Mouse (Mus musculus): ENCODE measurements at regions not wholly inside any gene's neighbourhood (a gene's known extent, or its start where the extent isn't known, plus 50 kb on each side); places are given as distances from the start of the nearest gene placed in this dataset.
"Not testable (repeated sequence)": the region's sequence is repeated elsewhere in the genome, so short reads cannot be mapped to it uniquely, and the experiment has no call there.

- H3K9ac ChIP-seq; H3K27me3 ChIP-seq (ENCODE audit: control insufficient read depth, insufficient read depth, low read length); H3K4me3 ChIP-seq (replicated peaks; ENCODE audit: low read length); H3K4me2 ChIP-seq (replicated peaks); H3K27ac ChIP-seq; H3K36me3 ChIP-seq (replicated peaks; ENCODE audit: control insufficient read depth, insufficient read depth); H3K4me1 ChIP-seq (replicated peaks; ENCODE audit: control insufficient read depth, insufficient read depth, low read length); ATAC-seq (ENCODE audit: low FRiP score); DNase-seq (ENCODE audit: low spot score); H3K9me3 ChIP-seq (ENCODE audit: control insufficient read depth, low read length): not testable (repeated sequence)
- 79% methylated on average over 1 of the region's 1 CpGs for WGBS
Measured at GRCm38 (mm10) chr4:3414442-3415022, 229.4 kb upstream of the Vmn1r3 start.

GRCm38 (mm10) chr4:3413493-3414441 lies 228.6 kb upstream of the Vmn1r3 start:
- Histone ChIP-seq H3K27me3 (ENCODE audit: control insufficient read depth, insufficient read depth, low read length) (no peaks in the 10 kb centered on the region), H3K4me1 (replicated peaks; ENCODE audit: control insufficient read depth, insufficient read depth, low read length) (no peaks in the 10 kb centered on the region), H3K9ac (no peak overlapping the region), H3K36me3 (replicated peaks; ENCODE audit: control insufficient read depth, insufficient read depth) (no peaks in the 10 kb centered on the region), H3K4me3 (replicated peaks; ENCODE audit: low read length) (no peak overlapping the region), H3K4me2 (replicated peaks) (no peak overlapping the region), H3K27ac (no peak overlapping the region), H3K9me3 (ENCODE audit: control insufficient read depth, low read length) (no peaks in the 10 kb centered on the region)
- DNase-seq (ENCODE audit: low spot score) (no peak), ATAC-seq (ENCODE audit: low FRiP score) (no peak)
- 78% methylated on average over 15 of the region's 15 CpGs for WGBS

- not testable (repeated sequence) for H3K27me3 ChIP-seq (ENCODE audit: control insufficient read depth, insufficient read depth, low read length); H3K4me1 ChIP-seq (replicated peaks; ENCODE audit: control insufficient read depth, insufficient read depth, low read length); H3K9ac ChIP-seq; H3K27ac ChIP-seq; H3K36me3 ChIP-seq (replicated peaks; ENCODE audit: control insufficient read depth, insufficient read depth); H3K9me3 ChIP-seq (ENCODE audit: control insufficient read depth, low read length); DNase-seq (ENCODE audit: low spot score); H3K4me3 ChIP-seq (replicated peaks; ENCODE audit: low read length); H3K4me2 ChIP-seq (replicated peaks); ATAC-seq (ENCODE audit: low FRiP score)
- 57% methylated on average over 4 of the region's 4 CpGs for WGBS
Measured at GRCm38 (mm10) chr4:3412323-3412722, 227.2 kb upstream of the Vmn1r3 start.

- WGBS, result 88% methylated on average over 4 of the region's 4 CpGs
- H3K27me3 ChIP-seq (ENCODE audit: control insufficient read depth, insufficient read depth, low read length); ATAC-seq (ENCODE audit: low FRiP score); H3K9me3 ChIP-seq (ENCODE audit: control insufficient read depth, low read length); H3K4me2 ChIP-seq (replicated peaks); H3K4me3 ChIP-seq (replicated peaks; ENCODE audit: low read length); H3K4me1 ChIP-seq (replicated peaks; ENCODE audit: control insufficient read depth, insufficient read depth, low read length); H3K9ac ChIP-seq; H3K27ac ChIP-seq; DNase-seq (ENCODE audit: low spot score); H3K36me3 ChIP-seq (replicated peaks; ENCODE audit: control insufficient read depth, insufficient read depth): not testable (repeated sequence)
Measured at GRCm38 (mm10) chr4:3402856-3403255, 217.7 kb upstream of the Vmn1r3 start.

DNA sequence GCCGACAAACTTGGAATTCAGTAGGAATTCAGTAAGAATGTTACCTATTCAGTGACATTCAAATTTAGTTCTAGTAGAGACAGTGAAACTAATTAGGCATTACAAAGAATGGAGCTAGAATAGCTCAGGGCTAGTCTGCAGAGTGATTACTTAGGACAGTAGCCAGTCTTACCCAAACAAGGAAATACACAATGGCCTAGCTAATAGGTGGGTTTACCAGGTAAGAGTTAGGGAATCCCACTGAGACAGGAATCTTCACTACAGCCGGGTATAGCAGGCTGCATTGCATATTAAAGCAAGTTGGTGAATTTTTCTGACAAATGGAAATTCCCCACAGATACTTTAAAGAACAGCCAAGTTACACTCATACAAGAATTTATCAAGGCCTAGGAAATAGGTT lies 216.6 kb upstream of the Vmn1r3 start:
- not testable (repeated sequence) for DNase-seq (ENCODE audit: low spot score); H3K36me3 ChIP-seq (replicated peaks; ENCODE audit: control insufficient read depth, insufficient read depth); ATAC-seq (ENCODE audit: low FRiP score); H3K4me1 ChIP-seq (replicated peaks; ENCODE audit: control insufficient read depth, insufficient read depth, low read length); H3K27me3 ChIP-seq (ENCODE audit: control insufficient read depth, insufficient read depth, low read length); H3K9ac ChIP-seq; H3K27ac ChIP-seq; H3K4me2 ChIP-seq (replicated peaks); H3K9me3 ChIP-seq (ENCODE audit: control insufficient read depth, low read length); H3K4me3 ChIP-seq (replicated peaks; ENCODE audit: low read length)
- WGBS, result 62% methylated on average over 2 of the region's 2 CpGs

DNA sequence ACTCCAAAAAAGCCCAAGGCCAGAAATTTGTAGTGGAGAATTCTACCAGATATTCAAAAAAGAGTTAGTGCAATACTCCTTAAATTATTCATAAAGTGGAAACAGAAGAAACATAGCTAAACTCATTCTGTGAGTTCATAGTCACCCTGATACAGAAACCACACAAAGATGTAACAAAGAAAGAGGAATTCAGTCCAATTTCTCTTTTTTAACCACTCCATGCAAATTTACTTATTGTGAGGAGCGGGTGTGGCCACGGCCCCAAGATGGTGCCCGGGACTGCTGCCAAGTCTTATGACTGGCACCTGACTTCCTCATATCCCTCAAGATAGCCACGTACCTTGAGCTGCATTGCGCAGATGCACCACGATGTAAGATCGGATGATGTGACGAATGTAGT lies 206.4 kb upstream of the Vmn1r3 start:
- H3K4me1 ChIP-seq (replicated peaks; ENCODE audit: control insufficient read depth, insufficient read depth, low read length); H3K9ac ChIP-seq; H3K27me3 ChIP-seq (ENCODE audit: control insufficient read depth, insufficient read depth, low read length); H3K36me3 ChIP-seq (replicated peaks; ENCODE audit: control insufficient read depth, insufficient read depth); H3K4me3 ChIP-seq (replicated peaks; ENCODE audit: low read length); ATAC-seq (ENCODE audit: low FRiP score); DNase-seq (ENCODE audit: low spot score); H3K4me2 ChIP-seq (replicated peaks); H3K9me3 ChIP-seq (ENCODE audit: control insufficient read depth, low read length); H3K27ac ChIP-seq: not testable (repeated sequence)
- WGBS, result 95% methylated on average over 8 of the region's 8 CpGs

- DNase-seq (ENCODE audit: low spot score); H3K27ac ChIP-seq; H3K9me3 ChIP-seq (ENCODE audit: control insufficient read depth, low read length); H3K4me1 ChIP-seq (replicated peaks; ENCODE audit: control insufficient read depth, insufficient read depth, low read length); H3K4me3 ChIP-seq (replicated peaks; ENCODE audit: low read length); H3K9ac ChIP-seq; H3K36me3 ChIP-seq (replicated peaks; ENCODE audit: control insufficient read depth, insufficient read depth); H3K27me3 ChIP-seq (ENCODE audit: control insufficient read depth, insufficient read depth, low read length); ATAC-seq (ENCODE audit: low FRiP score); H3K4me2 ChIP-seq (replicated peaks): not testable (repeated sequence)
- WGBS, result 72% methylated on average over 8 of the region's 8 CpGs
Measured at GRCm38 (mm10) chr4:3373027-3373763, 188.0 kb upstream of the Vmn1r3 start.

DNA sequence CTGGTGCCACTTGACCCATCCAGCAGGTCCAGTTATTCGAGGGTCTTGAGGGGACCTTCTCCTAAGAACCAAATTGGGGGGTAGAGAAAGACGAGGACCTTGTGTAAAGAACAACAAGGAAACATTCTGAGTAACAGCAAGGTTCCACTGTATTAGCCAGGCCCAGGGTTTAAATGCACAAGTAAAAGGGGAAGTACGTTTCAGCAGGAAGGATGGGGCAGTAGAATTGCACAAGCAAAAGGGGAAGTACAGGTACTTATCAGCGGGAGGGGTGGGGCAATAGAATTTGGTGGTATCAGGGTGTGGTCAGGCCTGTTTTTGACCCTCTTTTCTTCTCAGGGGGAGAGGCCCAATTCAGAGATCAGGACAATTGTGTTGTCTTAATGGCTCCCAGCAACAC lies 182.9 kb upstream of the Vmn1r3 start:
- H3K27me3 ChIP-seq (ENCODE audit: control insufficient read depth, insufficient read depth, low read length), result not testable (repeated sequence)

DNA sequence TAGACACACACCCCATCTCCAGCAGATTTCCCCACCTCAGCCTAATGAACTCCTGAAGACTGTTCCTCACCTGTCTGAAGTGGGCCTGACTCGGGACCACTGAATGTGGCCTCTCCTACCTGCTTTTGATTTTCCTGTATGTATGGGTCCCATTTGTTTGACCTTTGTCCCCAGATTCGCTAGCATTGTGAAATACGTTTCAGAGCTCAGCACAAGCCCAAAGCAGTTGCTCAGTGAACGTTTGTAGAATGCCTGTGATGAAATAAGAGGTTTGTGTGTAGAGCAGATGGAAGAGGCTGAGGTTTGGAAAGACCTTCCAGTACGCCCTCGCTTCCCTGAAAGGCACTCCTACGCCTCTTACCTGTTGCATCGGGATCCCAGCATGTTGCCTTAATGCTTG lies 158.3 kb upstream of the Vmn1r3 start:
- not testable (repeated sequence) for H3K4me3 ChIP-seq (replicated peaks; ENCODE audit: low read length); ATAC-seq (ENCODE audit: low FRiP score); H3K36me3 ChIP-seq (replicated peaks; ENCODE audit: control insufficient read depth, insufficient read depth); H3K4me1 ChIP-seq (replicated peaks; ENCODE audit: control insufficient read depth, insufficient read depth, low read length); DNase-seq (ENCODE audit: low spot score); H3K27ac ChIP-seq; H3K27me3 ChIP-seq (ENCODE audit: control insufficient read depth, insufficient read depth, low read length); H3K4me2 ChIP-seq (replicated peaks); H3K9me3 ChIP-seq (ENCODE audit: control insufficient read depth, low read length); H3K9ac ChIP-seq
- WGBS, result 76% methylated on average over 8 of the region's 8 CpGs

More for the DNA sequence above, 182.9 kb upstream of the Vmn1r3 start:
- not testable (repeated sequence) for H3K4me1 ChIP-seq (replicated peaks; ENCODE audit: control insufficient read depth, insufficient read depth, low read length); H3K9me3 ChIP-seq (ENCODE audit: control insufficient read depth, low read length); H3K4me2 ChIP-seq (replicated peaks); H3K36me3 ChIP-seq (replicated peaks; ENCODE audit: control insufficient read depth, insufficient read depth); H3K9ac ChIP-seq; DNase-seq (ENCODE audit: low spot score); H3K4me3 ChIP-seq (replicated peaks; ENCODE audit: low read length); H3K27ac ChIP-seq; ATAC-seq (ENCODE audit: low FRiP score)
- WGBS, result 75% methylated on average over 4 of the region's 4 CpGs
